Mouse (Mus musculus) spleen, postnatal 36 days (tissue): ENCODE results near the gene Pxk.
A peak's percentile ranks its signal among the peaks of the same experiment; 100 is the strongest.
"Not testable (repeated sequence)": the region's sequence is repeated elsewhere in the genome, so short reads cannot be mapped to it uniquely, and the experiment has no call there.

Experiments
- DNase-seq, 2 experiments: peaks; one replicate each; pipeline ENCODE4 v3.0.0; 2022; ENCODE audit warnings: low spot score in 2 of 2, mixed read lengths in 1 of 2

Gene Pxk

GRCm38 (mm10) chr14:8102676-8103075 is 4.7 kb downstream of the Pxk start:
- DNase-seq = no peak

GRCm38 (mm10) chr14:8108047-8108446 is 10.0 kb downstream of the Pxk start:
- peak; percentile 37 to 50 for DNase-seq

GRCm38 (mm10) chr14:8108976-8109375 is 11.0 kb downstream of the Pxk start:
- no peak for DNase-seq

- DNase-seq = no peak
Measured at GRCm38 (mm10) chr14:8111545-8111944, 13.5 kb downstream of the Pxk start.

GRCm38 (mm10) chr14:8112036-8112435 is 14.0 kb downstream of the Pxk start:
- no peak for DNase-seq

GRCm38 (mm10) chr14:8113616-8114015 is 15.6 kb downstream of the Pxk start:
- no peak for DNase-seq

GRCm38 (mm10) chr14:8114306-8114705 is 16.3 kb downstream of the Pxk start:
- peak; percentile 70 to 83 for DNase-seq

GRCm38 (mm10) chr14:8114756-8115155 is 16.7 kb downstream of the Pxk start:
- peak; percentile 24 to 47 for DNase-seq

- DNase-seq = peak; percentile 82 to 83
Measured at GRCm38 (mm10) chr14:8115772-8116171, 17.8 kb downstream of the Pxk start.

- DNase-seq = no peak
Measured at GRCm38 (mm10) chr14:8117371-8117770, 19.4 kb downstream of the Pxk start.

- no peak for DNase-seq
Measured at GRCm38 (mm10) chr14:8119454-8119853, 21.4 kb downstream of the Pxk start.

GRCm38 (mm10) chr14:8119904-8120303 is 21.9 kb downstream of the Pxk start:
- no peak for DNase-seq

GRCm38 (mm10) chr14:8123141-8123540 is 25.1 kb downstream of the Pxk start:
- no peak for DNase-seq

- DNase-seq = not testable (repeated sequence)
Measured at GRCm38 (mm10) chr14:8123611-8124010, 25.6 kb downstream of the Pxk start.

GRCm38 (mm10) chr14:8124046-8124881 is 26.3 kb downstream of the Pxk start:
- DNase-seq = no peak

- DNase-seq = peak; percentile 70 to 72
Measured at GRCm38 (mm10) chr14:8127971-8128370, 30.0 kb downstream of the Pxk start.

- DNase-seq = peak; percentile 30 to 47
Measured at GRCm38 (mm10) chr14:8132789-8133188, 34.8 kb downstream of the Pxk start.

GRCm38 (mm10) chr14:8134234-8134633 is 36.2 kb downstream of the Pxk start:
- DNase-seq = no peak

GRCm38 (mm10) chr14:8135130-8135529 is 37.1 kb downstream of the Pxk start:
- no peak for DNase-seq

GRCm38 (mm10) chr14:8139724-8140710 is 42.0 kb downstream of the Pxk start:
- peak; percentile 61 to 64 for DNase-seq

- DNase-seq = peak in 1 of 2 experiments; percentile 21
Measured at GRCm38 (mm10) chr14:8141131-8141530, 43.1 kb downstream of the Pxk start.
